Mouse (Mus musculus) hindbrain, embryonic 13.5 days (tissue): ENCODE results near the gene Fbln7. TPM values are rescaled to one million over a fixed set of nuclear protein-coding genes. Genes with fewer than 3 reads are reported as not detected.
A peak's percentile ranks its signal among the peaks of the same experiment; 100 is the strongest.

Experiments used
- ATAC-seq: fragments of 200-750 bp; cut with Nextera tagmentation; 2 replicates; pipeline ENCODE4 v1.8.0; 2017; ENCODE audit warnings: moderate TSS enrichment; ENCODE audit not compliant: low FRiP score
- H3K27ac ChIP-seq: fragments of 300-500 bp; sonication (generic); 2 replicates; pipeline ENCODE4 v1.5.1; 2015; ENCODE audit warnings: inconsistent platforms, mild to moderate bottlenecking, moderate library complexity
- H3K27me3 ChIP-seq: fragments of 300-500 bp; sonication (generic); 2 replicates; pipeline ENCODE4 v1.6.1; 2015; ENCODE audit warnings: mild to moderate bottlenecking, inconsistent platforms
- H3K36me3 ChIP-seq: fragments of 300-500 bp; sonication (generic); 2 replicates; pipeline ENCODE4 v1.6.1; 2015; ENCODE audit warnings: mild to moderate bottlenecking, inconsistent platforms
- H3K4me1 ChIP-seq: fragments of 300-500 bp; sonication (generic); replicated peaks from 2 replicates; pipeline ENCODE4 v1.6.1; 2015; ENCODE audit warnings: inconsistent platforms
- H3K4me2 ChIP-seq: fragments of 300-500 bp; sonication (generic); 2 replicates; pipeline ENCODE4 v1.6.1; 2015; ENCODE audit warnings: inconsistent platforms, mild to moderate bottlenecking, moderate library complexity
- H3K4me3 ChIP-seq: fragments of 300-500 bp; sonication (generic); 2 replicates; pipeline ENCODE4 v1.5.1; 2015; ENCODE audit warnings: mild to moderate bottlenecking, inconsistent platforms
- H3K9ac ChIP-seq: fragments of 300-500 bp; sonication (generic); 2 replicates; pipeline ENCODE4 v1.6.1; 2015; ENCODE audit warnings: mild to moderate bottlenecking, inconsistent platforms
- H3K9me3 ChIP-seq: fragments of 300-500 bp; sonication (generic); 2 replicates; pipeline ENCODE4 v1.6.1; 2016; ENCODE audit warnings: inconsistent platforms
- WGBS: fragments of 180-500 bp; shearing (Covaris S2); methylation state at CpG from one replicate; pipeline ENCODE4 v1.1.7; 2015; 5-methylcytosine and 5-hydroxymethylcytosine counted together
- microRNA-seq: library from miRNA; unstranded; fragments of <30 nt; microRNA quantifications from one replicate; pipeline ENCODE4, GENCODE M21; 2016
- polyA plus RNA-seq: library from polyadenylated mRNA; unstranded; fragments of >200 nt; fragmentation: Nextera tagmentation; extraction: Ambion mirVana; gene quantifications from 2 replicates; pipeline ENCODE4 v1.2.1, GENCODE M21; 2015

Fbln7 gene
- polyA plus RNA-seq, 1 experiment from 2014 or later, result 1.2 TPM

DNA sequence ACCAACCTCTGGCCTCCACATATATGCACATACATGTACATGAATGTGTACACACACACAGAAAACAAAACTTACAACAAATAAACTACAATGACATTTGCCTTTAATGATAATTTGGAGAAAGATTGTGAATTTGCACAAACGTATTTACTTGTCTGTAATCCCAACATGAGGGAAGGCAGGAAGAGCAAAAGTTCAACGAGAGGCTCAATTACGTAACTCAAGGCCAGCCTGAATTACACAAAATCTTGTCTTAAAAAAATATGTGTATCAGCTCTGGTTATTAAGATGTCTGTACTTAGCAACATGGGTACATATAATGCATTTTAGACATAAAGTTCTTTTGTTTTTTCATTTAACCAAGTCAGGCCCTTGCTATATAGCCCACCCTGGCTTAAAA, 73.5 kb downstream of the Fbln7 start:
- no peak for ATAC-seq
- Histone ChIP-seq H3K9ac (no peak overlapping the region), H3K27me3 (no peaks in the 10 kb centered on the region), H3K27ac (no peak overlapping the region), H3K4me2 (no peak overlapping the region), H3K36me3 (peaks cover 33% of the 10 kb centered on the region), H3K4me1 (no peaks in the 10 kb centered on the region), H3K9me3 (no peaks in the 10 kb centered on the region), H3K4me3 (no peak overlapping the region)
- 93% methylated on average over 3 of the region's 3 CpGs for WGBS

DNA sequence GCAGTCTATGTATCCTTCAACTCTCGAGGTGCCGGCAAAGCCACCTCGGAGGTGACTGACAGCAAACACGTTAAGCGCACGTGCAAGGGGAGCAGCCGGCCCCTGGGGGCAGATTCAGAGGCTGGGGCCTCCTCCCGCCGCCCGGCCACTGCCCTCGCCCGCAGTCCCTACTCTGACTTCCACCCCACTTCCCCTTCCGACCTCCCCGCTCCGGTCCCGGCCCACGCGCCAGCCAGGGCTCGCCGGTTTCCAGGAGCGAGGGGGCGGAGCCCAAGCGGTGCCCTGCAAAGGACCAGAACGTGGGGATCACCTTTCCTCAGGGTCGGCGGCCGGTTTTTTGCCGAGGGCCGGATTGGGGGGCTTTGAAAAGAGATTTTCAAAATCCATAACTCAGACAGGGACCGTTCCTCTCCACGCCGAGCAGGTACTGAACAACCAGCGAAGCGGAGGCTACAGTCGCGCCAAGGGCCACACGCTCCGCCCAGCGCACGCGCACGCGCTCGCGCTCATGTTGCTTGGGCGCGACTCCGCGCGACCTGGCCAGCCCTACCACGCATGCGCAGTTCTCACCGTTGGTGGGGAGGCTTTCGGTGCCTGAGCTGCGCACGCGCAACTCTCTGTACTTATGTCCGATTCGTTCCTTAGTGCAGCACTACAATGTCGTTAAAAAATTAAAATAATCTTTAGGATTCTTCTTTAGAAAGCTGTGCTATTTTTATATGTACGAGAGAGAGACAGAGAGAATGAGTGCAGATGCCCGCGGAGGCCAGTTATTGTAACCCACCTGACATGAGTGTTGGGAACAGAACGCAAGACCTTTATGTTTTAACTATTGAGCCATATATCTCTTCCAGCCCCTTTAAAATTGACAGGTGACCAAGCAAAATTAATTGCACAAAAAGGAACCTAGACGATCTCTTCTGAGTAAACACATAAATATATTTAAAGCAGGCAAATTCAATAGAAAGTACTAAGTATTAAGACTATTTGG, 81.1 kb downstream of the Fbln7 start, which contains the start of gene Zc3h8:
Gene Zc3h8 (minus strand): TSS at position 540 of the 991 bp plus-strand sequence.
- ATAC-seq, result peak; percentile 94

More for the DNA sequence above, 81.1 kb downstream of the Fbln7 start, which contains the start of gene Zc3h8:
- Histone ChIP-seq H3K36me3 (peaks cover 6% of the 10 kb centered on the region; the same call in 1 of the 2 replicates), H3K9ac (peak within 1 kb of the TSS; percentile 86), H3K4me3 (peak within 1 kb of the TSS; percentile 78), H3K4me1 (peaks cover 7% of the 10 kb centered on the region), H3K9me3 (no peaks in the 10 kb centered on the region), H3K4me2 (peak within 1 kb of the TSS; percentile 79), H3K27ac (peak within 1 kb of the TSS; percentile 91), H3K27me3 (peaks cover 11% of the 10 kb centered on the region; the same call in 1 of the 2 replicates)
- 1% methylated on average over 65 of the region's 65 CpGs for WGBS

Small RNA genes lying within 50 kb of the gene (microRNA-seq; reads per million reads assigned to microRNA genes)
- not detected for gene Gm22859

Other genes with a start within 250 kb of the Fbln7 start
- 44.3 and 45.4 TPM in 2 replicates for gene Anapc1, start 175.6 kb upstream of the Fbln7 start, polyA plus RNA-seq
- 2.0 and 2.1 TPM in 2 replicates for gene Mertk, start 164.0 kb upstream of the Fbln7 start, polyA plus RNA-seq
- gene Tmem87b, start 44.9 kb upstream of the Fbln7 start, polyA plus RNA-seq, result 36.3 and 39.0 TPM in 2 replicates
- 11.2 and 11.9 TPM in 2 replicates for gene Zc3h8, start 81.1 kb downstream of the Fbln7 start, polyA plus RNA-seq
- gene Zc3h6, start 104.4 kb downstream of the Fbln7 start, polyA plus RNA-seq, result 3.5 and 3.8 TPM in 2 replicates
- 22.6 and 23.7 TPM in 2 replicates for gene Gm10762, start 104.7 kb downstream of the Fbln7 start, polyA plus RNA-seq
- 0.67 and 0.77 TPM in 2 replicates for gene Vinac1, start 185.2 kb downstream of the Fbln7 start, polyA plus RNA-seq
- gene Ttl, start 203.0 kb downstream of the Fbln7 start, polyA plus RNA-seq, result 33.0 and 33.8 TPM in 2 replicates
- 15.4 and 19.3 TPM in 2 replicates for gene Polr1b, start 238.0 kb downstream of the Fbln7 start, polyA plus RNA-seq